Mouse (Mus musculus) layer of hippocampus, adult 9-11 months (tissue): Measurements from ENCODE around the gene Ulk3.

Experiments
- DNase-seq: peaks from one replicate; pipeline ENCODE4 v3.0.0; 2022

Gene Ulk3

GRCm38 (mm10) chr9:57574397-57574796 lies 14.9 kb upstream of the Ulk3 start:
- DNase-seq = no peak

GRCm38 (mm10) chr9:57575577-57575976 lies 13.7 kb upstream of the Ulk3 start:
- DNase-seq = no peak

GRCm38 (mm10) chr9:57577144-57577849 lies 12.0 kb upstream of the Ulk3 start:
- no peak for DNase-seq

GRCm38 (mm10) chr9:57584991-57585390 lies 4.3 kb upstream of the Ulk3 start:
- DNase-seq = no peak

GRCm38 (mm10) chr9:57590726-57591125 lies 1.5 kb downstream of the Ulk3 start:
- no peak for DNase-seq

- no peak for DNase-seq
Measured at GRCm38 (mm10) chr9:57593454-57594173, 4.4 kb downstream of the Ulk3 start.

- DNase-seq = no peak
Measured at GRCm38 (mm10) chr9:57594174-57594509, 4.9 kb downstream of the Ulk3 start.

- no peak for DNase-seq
Measured at GRCm38 (mm10) chr9:57597265-57597664, 8.0 kb downstream of the Ulk3 start.

- DNase-seq = no peak
Measured at GRCm38 (mm10) chr9:57597929-57598382, 8.7 kb downstream of the Ulk3 start.

- no peak for DNase-seq
Measured at GRCm38 (mm10) chr9:57598851-57599563, 9.8 kb downstream of the Ulk3 start.

GRCm38 (mm10) chr9:57600620-57601352 lies 11.5 kb downstream of the Ulk3 start:
- DNase-seq = no peak

- DNase-seq = peak; percentile 84
Measured at GRCm38 (mm10) chr9:57601353-57601706, 12.1 kb downstream of the Ulk3 start.

- DNase-seq = no peak
Measured at GRCm38 (mm10) chr9:57602098-57602497, 12.8 kb downstream of the Ulk3 start.

GRCm38 (mm10) chr9:57604875-57605274 lies 15.6 kb downstream of the Ulk3 start:
- no peak for DNase-seq

GRCm38 (mm10) chr9:57605503-57605902 lies 16.3 kb downstream of the Ulk3 start:
- no peak for DNase-seq

GRCm38 (mm10) chr9:57606139-57606851 lies 17.0 kb downstream of the Ulk3 start, which contains the start of gene Cplx3:
Cplx3 (minus strand) TSS chr9:57606281.
- DNase-seq = no peak

- no peak for DNase-seq
Measured at GRCm38 (mm10) chr9:57609803-57610202, 20.6 kb downstream of the Ulk3 start.

GRCm38 (mm10) chr9:57610359-57610826 lies 21.1 kb downstream of the Ulk3 start:
- no peak for DNase-seq

GRCm38 (mm10) chr9:57612587-57612986 lies 23.3 kb downstream of the Ulk3 start:
- no peak for DNase-seq

- DNase-seq = no peak
Measured at GRCm38 (mm10) chr9:57613975-57614374, 24.7 kb downstream of the Ulk3 start.

GRCm38 (mm10) chr9:57614786-57615185 lies 25.5 kb downstream of the Ulk3 start:
- no peak for DNase-seq

GRCm38 (mm10) chr9:57617556-57618169 lies 28.4 kb downstream of the Ulk3 start:
- no peak for DNase-seq
